Mouse (Mus musculus) kidney, adult 9 months (tissue): Measurements from ENCODE around the gene Nim1k.

Experiments
- DNase-seq: peaks from one replicate; pipeline ENCODE4 v3.0.0; 2022

Nim1k gene

DNA sequence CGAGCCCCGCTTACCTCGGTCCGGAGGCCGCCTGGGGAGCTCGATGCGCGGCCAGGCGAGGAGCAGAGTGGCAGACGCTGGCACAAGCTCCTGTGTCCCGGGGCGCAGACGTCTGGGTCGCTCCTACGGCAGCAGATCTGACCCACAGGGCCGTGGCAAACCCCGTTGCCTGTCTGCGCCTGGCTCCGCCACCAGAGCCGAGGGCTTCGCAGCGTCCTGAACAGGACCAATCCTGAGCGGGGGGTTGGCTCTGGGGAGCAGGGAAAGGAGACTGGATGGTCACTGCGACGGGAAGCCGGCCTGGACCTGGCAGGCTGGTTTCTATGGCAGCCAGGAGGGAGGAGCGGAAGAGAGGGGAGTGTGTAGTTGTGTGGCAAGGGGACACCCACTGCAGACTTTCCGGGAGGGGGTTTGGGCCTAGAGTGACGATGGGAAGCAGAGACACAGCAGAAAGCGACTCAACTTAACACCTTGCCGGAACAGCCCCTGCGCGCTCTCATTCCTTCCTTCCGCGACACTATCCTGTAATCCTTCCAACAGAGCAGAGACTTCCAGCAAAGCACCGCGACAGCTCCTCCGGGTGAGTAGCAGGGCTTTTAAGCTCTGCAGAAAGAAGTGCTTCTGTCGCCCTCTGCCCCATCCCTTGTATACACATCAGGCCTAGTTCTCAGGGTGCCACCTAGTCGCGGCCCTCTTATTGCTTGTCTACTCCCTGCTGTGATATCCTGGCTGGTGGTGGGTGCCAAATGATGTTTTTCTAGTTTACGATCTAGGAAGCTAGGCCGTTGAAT is at the start of gene Nim1k:
Nim1k (minus strand) TSS at position 202 of the 791 bp plus-strand sequence.
- peak; percentile 86 for DNase-seq

DNA sequence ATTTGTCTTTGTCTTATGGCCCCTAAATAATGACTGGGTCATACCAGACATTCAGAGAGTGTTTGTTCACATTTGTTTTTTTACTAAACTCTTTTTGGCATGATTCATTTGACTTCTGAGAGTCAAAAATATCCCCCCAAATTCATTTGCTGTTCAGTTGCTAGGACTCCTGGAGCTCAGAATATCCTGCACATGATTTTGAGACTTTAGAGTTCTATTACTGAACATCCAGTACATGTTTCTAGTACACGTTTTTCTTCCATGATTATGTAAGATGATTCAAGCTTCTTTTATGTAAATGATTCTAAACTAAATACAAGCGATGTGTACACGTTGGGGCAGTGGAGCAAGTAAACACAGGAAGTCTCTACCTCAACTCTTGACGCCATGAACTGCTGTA is 42.0 kb upstream of the Nim1k start:
- no peak for DNase-seq

DNA sequence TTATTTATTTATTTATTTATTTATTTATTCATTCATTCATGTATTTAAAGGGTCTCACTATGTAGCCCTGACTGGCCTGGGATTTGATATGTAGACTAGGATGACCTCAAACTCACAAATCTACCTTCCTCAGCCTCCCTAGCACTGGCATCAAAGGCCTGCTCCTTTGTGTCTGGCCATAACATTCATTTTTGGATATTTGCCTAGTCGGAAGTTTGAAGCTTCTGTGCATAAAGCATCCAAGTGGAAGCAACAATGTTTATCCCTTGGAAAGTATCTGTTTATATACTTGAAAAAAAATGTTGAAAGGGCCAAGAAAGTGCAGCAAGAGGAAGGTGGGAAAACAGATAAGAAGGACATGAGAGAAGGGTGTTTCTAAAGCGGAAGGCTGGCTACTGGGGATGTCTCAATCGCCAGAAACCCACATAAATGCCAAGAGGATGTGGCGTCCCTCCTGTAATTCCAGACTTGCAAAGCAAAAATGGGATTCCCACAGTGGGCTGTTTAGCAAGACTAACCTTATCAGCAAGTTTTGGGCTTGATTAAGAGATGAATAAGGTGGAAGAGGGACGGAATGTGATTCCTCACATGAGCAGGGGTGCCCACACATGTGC is 37.2 kb upstream of the Nim1k start:
- no peak for DNase-seq

DNA sequence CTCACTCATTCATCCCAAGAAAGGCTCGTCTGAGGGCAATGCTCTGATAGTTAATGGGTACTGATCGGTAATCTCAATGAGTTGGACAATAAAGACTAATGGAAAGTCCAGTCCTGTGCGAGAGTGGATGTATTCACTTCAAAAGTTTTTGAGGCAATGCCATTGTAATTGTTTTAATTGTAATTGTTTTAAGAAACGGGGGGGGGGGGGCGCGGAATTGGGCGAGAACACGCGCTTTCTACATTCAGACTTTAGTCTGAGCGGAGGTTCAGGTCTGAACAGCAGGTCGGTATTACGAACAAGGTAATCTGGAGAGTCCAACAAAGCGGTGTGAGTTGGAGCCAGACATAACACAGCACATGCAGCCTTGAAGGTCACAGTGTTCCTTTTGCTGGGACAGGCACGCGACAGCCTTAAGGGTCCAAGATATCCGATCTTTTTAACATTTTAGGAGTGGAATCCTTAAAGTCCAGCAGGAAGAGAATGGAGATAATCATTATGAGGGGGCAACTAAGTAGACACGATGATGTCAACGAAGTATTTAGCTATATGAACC is 36.0 kb upstream of the Nim1k start:
- DNase-seq, result peak; percentile 32

DNA sequence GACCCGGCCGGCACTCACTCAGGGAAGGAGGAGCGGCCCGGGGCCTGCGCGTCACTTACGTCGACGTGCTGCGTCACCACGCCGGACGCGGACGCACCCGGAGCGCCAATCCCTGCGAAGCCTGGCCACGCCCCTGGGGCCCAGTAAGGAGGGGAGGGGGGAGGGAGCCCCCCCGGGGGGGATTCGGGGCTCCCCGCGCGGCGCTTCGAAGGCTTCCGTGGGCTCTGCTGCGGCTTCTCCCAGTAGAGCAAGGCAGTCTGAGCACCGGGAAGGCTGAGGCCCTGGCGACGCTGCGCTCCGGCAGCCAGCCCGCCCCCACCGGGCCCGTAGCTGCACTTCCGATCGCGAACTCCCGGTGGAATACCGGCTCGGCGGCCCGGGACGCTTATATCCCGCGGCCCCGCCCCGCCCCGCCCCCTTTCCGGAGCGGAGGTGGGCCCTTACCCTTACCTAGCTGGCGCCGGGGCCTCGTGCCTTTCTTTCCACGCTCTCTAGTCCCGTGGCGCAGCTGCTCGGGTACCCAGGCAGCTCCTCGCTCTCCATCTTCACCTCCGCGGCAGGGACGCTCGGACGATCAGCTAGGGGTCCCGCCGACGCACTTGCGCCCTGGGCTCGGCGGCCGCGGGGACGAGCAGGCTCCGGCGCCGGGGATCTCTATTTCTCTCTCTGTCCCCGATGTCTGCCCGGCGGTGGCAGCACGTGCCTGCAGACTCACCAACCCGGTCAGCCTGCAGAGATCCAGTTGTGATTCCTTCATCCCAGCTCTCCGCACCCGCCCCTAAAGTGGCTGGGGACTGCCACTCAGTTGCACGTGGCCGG is 35.3 kb upstream of the Nim1k start, which contains the start of gene Zfp131:
Zfp131 (minus strand) TSS at position 129 of the 819 bp plus-strand sequence.
- DNase-seq, result peak; percentile 94

DNA sequence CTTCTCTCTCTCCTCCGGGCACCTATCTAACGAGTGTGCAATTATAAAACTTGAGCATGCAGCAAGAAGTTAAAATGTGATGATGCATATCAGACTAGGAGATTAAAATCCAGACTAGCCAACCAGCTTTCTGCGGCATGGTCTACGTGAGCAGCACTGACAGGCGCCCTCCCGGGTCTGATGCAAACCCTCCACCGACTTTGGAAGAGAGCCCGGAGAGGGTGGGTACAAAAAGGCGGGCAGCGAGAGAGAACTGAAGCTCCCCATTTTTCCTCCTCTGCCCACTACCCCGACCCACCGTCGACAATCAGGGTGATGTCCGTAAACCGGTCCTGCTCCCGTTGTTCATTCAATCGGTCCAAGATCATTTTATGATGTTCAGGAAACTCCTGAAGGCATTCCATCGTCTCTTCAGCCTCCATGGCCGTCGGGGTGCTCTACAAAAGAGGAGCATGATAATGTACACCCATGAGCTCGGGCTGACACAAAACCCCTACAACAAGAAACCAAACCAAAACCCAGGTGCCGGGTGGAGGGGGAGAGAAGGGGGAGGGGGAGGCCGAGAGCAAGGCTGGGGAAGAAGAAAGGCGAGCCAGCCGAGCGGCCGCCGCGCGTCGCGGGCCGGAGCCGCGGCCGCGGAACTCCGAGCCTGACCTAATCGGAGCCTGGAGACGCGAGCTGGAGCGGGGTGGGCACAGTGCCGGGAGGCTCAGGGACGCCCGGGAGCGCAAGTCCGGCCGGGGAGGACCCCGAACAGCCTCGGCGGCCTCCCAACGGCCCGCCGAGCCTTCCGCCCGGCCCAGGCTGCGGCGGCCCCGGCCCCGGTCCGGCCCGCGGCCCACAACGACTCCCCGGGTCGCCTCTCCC is 34.4 kb upstream of the Nim1k start:
- peak; percentile 48 for DNase-seq

DNA sequence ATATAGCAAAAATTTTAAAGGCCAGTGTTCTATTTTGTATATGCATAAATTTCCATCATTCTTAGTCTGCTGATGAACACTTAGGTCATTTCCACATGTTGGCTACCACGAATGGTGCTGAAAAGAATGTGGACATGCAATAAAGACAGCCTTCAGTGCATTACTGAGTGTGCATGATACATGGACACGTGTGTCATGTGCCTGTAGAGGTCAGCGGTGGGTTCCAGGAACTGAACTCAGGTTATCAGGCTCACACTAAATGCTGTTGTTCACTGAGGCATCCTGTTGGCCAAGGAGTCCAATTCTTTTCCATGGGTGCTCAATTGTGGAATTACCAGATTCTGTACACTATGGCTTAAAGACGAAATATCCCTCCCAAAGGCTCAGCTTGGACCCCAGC is 27.9 kb upstream of the Nim1k start:
- no peak for DNase-seq

DNA sequence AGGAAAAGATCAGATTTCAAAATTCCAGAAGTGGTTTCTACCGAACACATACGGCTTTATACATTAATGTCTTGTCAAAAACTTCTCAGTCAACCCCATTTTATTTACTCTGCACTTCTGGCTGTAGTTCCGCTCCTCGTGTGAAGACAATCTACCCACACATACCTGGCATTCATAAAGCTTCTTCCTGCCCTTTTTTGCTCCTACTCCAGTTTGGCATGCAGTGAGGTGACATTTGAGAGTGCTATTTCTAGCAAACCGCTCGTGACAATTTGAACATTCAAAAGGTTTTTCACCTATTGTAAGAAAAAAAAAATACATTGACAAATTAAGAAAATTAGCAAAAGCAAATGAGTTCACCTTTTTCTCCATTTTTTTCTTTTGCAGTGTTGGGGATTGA is 12.9 kb upstream of the Nim1k start:
- DNase-seq, result no peak

DNA sequence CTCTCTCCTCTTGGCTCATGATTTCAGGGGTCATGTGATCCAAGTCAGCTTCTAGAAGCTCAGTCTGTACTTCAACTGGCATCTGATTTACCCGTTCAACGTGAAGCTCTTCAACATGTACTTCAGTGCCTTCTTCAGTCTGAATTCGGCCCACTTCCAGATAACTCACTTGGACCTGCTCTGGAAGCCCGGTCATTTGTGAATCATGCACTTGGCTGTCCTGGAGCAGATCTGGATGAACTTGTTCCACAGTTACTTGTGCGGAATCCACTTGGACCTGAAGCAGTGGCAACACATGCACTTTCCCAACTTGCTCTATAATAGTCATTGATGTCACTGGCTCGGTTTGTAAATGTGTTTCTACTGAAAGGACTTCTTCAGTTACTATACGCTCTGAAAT is 10.8 kb upstream of the Nim1k start:
- no peak for DNase-seq

DNA sequence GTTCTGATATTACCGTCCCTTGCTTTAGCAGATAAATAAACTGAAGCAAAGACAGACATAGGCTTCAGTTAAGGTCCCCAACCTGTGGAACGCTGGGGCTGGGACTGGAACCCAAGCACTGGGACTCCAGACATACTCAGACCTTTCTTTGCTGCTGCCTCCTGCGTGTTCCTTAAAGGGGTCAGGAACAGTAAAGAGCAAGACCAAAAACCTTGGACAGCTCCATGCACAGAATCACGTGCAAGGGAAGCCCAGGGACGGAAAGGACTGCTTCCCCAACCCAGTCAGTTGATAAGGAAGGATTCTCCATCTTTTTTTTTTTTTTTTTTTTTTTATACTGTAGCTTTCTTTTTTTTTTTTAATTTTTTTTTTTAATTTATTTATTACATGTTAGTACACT is 1.1 kb upstream of the Nim1k start:
- DNase-seq, result no peak

DNA sequence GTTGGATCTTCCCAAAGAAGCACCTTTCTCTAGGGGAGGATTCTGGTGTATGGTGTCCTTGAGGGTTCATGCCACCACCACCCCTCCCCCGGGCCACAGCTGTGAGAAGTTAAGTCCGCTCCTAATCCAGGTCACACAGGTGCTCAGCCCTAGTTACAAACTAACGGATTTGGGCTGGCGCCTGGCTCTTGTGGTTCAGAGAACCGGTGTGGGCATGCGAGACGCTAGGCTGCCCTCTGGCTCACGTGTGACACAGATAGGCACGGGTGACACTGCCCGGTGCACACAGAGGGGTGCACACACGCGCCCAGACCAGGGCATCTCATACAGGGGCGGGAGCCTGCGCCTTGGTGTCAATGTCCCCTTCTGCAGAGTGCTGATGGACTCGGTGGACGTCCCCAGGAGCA is 538 bp downstream of the Nim1k start:
- DNase-seq, result peak; percentile 63

DNA sequence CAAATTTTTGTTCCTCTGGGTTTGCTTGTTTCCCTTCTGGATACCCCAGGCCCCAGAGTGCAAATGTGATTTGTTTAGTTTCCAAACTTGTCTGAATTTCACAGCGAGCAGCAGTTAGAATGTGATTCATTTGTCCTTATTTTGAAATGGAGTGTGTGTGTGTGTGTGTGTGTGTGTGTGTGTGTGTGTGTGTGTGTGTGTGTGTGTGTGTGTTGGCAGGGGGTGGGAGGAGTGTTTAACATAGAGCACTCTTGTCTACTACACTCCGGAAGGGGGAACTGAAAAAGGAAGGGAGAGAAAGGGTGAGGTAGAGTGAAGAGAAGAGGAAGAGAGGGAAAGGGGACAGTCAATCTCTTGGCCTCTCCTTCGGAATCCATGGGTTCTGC is 1.1 kb downstream of the Nim1k start:
- DNase-seq, result no peak

DNA sequence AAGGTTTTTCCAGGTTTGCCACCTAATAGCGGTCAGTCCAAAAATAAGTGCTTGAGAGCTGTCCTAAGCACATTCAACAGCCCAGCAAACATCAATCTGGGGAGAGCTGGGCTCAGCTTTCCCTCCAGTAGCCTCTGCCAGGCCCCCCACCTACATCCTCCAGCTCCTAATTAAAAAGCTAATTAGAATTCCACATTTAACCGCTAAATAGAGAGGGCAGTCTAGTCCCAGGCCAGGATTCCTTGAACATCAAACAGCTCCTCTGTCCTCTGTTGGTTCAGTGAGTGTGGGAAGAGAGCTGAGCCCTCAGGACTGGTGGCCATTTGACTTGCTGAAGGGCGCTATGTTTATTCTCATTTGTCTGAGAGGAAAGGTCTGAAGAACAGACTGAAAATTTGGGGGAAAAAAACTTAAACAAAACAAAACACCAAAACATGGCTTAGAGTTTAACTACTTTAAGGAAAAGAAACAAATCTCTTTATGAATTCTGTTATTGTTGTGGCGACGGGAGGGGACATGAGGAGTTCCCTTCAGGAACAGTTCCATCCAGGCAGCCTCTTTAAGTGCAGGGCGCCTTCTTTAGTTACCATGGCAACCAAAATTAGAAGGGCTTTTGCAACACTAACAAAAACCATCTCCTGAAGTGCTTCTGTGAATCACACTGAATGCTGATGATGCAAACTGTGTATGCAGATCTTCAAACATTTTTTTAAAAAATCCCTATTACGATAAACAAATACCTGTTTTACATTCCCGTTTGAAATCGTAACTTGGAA is 1.6 kb downstream of the Nim1k start:
- no peak for DNase-seq

DNA sequence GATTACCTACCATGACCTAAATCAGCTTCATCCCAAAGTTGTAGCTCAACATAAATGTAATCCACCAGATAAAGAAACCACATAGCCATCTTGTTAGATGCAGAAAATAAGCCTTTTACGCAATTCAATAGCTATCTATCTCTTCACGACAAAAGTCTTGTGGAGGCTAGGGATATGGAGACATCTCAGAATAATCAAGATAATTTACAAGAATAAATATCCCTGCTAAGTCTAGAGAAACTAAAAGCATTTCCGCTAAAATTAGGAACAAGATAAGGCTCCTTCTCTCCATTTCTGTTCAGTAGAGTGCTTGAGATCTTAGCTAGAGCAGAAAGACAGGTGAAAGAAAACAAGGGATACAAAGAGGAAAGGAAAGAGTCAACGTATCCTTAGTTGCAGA is 8.8 kb downstream of the Nim1k start:
- no peak for DNase-seq

DNA sequence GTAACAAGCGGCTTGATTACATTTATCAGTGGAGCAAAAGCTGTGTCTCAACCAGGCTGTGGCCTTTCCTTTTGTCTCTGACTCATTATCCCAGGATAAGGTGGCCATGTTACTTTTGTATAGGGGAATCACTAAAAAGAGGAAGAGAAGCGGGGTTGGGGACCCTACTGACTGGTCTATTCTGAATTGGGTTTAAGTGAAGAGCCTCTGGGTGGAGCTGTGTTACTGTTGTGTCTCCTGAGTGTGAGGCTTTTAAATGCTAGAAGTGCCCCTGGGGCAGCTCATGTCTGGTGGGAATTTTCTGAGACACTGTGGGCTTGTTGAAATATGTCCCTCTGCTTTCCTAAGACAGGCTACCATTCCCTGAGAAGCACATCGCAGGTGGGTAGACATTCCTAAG is 12.2 kb downstream of the Nim1k start:
- no peak for DNase-seq

DNA sequence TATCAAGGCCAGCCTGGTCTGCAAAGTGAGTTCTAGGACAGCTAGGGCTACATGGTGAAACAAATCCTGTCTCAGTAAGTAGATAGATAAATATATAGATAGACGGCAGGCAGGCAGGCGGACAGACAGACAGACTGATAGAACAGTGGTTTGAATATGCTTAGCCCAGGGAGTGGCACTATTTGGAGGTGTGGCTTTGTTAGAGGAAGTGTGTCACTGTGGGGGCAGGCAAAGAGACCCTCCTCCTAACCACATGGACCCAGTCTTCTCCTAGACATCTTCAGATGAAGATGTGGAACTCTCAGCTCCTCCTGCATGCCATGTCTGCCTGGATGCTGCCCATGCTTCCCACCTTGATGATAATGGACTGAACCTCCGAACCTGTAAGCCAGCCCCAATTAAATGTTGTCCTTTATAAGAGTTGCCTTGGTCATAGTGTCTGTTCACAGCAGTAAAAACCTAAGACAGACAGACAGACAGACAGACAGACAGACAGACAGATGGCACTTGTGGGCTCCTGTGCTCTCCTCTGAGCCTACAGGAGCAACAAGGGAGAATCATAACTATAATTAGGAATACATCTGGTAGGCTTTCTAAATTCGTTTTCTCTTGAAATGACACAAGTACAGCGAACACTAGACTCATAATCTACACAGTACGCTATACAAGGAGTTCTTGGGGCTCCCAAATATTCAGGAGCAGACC is 12.8 kb downstream of the Nim1k start:
- DNase-seq, result no peak

DNA sequence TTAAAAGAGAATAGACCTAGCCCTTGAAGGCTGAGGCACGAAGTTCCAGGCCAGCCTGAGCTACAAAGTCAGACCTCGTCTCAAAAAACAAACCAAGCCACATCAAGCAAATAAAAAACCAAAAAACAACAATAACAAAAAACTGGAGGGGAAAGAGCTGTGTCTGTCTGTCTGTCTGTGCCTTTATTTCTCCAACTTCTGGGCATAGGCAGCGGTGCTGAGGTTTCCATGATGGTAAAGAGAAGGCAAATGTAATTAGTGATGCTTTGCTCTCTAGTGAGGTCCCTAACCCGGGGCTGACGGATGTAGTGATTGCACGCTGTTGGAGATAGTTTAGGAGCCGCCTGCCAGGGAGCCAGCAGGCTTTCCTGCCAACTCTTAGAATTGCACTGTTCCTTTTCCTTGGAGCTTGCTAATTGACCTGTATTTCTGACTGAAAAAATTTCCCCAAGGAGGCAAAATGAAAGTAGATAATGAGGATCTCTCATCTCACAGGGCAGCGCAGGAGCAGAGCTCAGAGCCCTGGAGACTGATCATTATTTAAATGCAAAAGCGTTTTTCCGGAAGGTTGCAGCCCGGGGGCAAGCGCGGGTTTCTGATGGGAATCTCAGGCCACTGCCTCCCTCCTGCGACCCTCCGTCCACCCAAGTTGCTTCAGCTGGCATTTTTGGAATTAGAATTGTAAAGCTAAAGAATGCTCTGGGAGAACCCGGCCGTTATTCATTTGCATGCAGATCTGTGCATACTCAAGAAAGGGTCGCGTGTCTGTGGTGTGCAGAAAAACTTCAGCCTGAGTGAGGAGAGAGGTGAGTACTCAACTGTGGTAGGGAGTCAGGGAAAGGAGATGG is 14.1 kb downstream of the Nim1k start:
- DNase-seq, result no peak

DNA sequence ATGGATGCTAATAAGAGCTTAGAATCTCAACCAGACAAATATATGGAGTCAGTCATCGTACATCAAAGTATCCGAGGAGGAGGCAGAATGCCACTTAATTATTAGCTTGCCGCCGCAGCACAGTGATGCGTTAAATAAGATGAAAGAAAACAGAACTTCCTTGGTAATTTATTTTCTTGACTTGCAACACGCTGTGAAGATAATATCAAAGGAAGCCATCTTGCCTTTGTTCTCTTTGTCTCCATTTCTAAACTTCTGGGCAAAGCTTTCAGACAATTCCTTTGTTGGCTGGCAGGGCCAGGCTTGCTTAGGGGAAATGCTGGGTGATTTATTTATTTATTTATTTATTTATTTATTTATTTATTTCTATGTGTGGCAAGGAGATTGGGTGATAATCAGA is 24.2 kb downstream of the Nim1k start:
- DNase-seq, result no peak

DNA sequence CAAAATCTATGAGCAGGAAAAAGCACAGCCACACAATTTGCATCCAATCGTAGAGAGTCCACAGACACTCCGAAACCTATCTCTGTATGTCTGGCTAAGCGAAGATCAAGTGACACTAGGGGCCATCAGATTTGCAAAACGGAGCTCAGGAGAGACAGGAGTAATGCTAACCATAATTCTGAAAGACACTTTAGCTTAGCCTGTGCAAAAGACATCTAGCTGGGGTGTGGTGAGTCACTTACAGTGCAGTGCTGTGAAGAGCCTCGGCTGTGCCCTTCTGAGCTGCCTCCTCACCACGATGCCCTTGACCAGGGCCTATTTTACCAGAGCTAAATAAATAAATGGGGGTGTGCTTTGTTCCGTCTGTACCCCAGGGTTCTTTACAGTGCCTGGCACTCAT is 26.3 kb downstream of the Nim1k start:
- DNase-seq, result no peak
